Mouse (Mus musculus): ENCODE data around the gene Rnf144a. TPM values are rescaled to one million over a fixed set of nuclear protein-coding genes. Genes with fewer than 3 reads are reported as not detected.

Gene Rnf144a
- polyA plus RNA-seq, 1 experiment, result 22.9 TPM

GRCm38 (mm10) chr12:26418322-26418721 lies 3.3 kb upstream of the Rnf144a start:
- Histone ChIP-seq H3K4me3 (ENCODE audit: insufficient read depth, low read depth, low read length) (no peak overlapping the region), H3K27ac (replicated peaks; ENCODE audit: low read depth, low read length) (no peak overlapping the region), H3K4me1 (ENCODE audit: control insufficient read depth, insufficient read depth, insufficient read length, low read length) (no peaks in the 10 kb centered on the region)

DNA sequence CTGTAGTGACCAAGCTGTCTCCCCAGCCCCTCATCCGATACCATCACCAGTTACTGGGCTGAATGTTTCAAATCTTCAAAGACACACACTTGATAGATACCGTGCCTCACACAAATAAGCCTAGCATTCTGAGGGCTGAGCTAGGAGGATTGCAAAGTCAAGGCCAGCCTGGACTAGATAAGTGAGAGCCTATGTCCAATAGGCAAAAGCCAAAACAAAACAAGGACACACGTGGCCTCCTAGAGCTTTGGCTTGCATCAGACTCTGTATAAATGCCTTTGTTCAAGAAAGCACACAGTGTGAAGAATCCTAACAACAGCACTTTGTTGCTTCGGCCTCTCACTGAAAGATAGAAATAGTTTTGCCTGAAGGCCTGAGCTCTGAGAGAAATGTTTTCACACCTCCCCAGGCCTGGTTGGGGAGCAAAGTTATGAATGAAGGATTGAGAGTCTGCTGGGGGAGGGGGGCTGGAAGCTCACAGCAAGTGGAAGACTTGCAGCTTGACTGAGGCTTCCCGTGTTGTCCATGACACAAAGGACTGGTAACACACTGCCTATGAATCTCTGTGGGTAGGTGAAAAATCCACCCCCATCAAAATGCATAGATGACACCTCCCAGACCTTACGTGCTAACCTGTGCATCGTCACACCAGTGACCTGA lies 1.7 kb upstream of the Rnf144a start:
- Histone ChIP-seq H3K4me3 (ENCODE audit: insufficient read depth, low read depth, low read length) (no peak overlapping the region), H3K27ac (replicated peaks; ENCODE audit: low read depth, low read length) (no peak overlapping the region), H3K4me1 (ENCODE audit: control insufficient read depth, insufficient read depth, insufficient read length, low read length) (peaks cover 10% of the 10 kb centered on the region; the same call in 1 of the 2 replicates)

DNA sequence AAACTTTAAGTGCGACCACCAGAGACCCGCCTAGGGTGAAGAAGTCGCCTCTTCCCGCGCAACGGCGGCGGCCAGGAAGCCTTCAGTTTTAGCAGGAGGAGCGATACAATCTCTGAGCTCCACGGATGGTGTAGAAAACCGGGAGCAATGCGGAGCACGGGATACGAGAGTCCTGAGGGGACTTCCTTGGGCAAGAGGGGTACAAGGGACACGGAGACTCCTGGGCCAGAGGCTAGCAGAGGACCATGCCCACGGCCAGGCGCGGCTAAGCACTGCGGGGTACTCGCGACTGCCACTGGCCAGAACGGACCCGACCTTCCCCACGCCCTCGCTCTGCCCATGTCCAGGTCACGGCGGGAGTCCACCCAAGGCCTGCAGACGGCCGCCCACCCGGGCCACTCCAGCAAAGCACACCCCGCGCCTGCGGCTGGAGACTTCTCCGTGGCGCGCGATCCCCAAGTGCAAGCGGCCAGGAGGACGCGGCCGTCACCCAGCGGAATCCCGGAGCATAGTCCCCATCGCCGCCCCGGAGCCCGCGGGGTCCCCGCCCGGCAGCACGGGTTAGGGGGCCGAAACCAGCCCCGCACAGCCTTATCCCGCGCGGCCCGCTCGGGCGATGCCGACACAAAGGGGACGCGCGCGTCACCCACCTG lies 477 bp downstream of the Rnf144a start:
- peak overlapping the region; percentile 95 for H3K4me3 ChIP-seq (ENCODE audit: insufficient read depth, low read depth, low read length)
- H3K27ac ChIP-seq (replicated peaks; ENCODE audit: low read depth, low read length), result peak overlapping the region; percentile 58
- peaks cover 28% of the 10 kb centered on the region for H3K4me1 ChIP-seq (ENCODE audit: control insufficient read depth, insufficient read depth, insufficient read length, low read length)

- Histone ChIP-seq H3K4me3 (ENCODE audit: insufficient read depth, low read depth, low read length) (peak overlapping the region; percentile 95), H3K4me1 (ENCODE audit: control insufficient read depth, insufficient read depth, insufficient read length, low read length) (peaks cover 31% of the 10 kb centered on the region), H3K27ac (replicated peaks; ENCODE audit: low read depth, low read length) (peak overlapping the region; percentile 58)
Measured at GRCm38 (mm10) chr12:26413961-26414411, 1.1 kb downstream of the Rnf144a start.

- H3K27ac ChIP-seq (replicated peaks; ENCODE audit: low read depth, low read length), result peak overlapping the region; percentile 24; the same call in 1 of the 2 replicates
- peaks cover 37% of the 10 kb centered on the region for H3K4me1 ChIP-seq (ENCODE audit: control insufficient read depth, insufficient read depth, insufficient read length, low read length)
- peak overlapping the region; percentile 95 for H3K4me3 ChIP-seq (ENCODE audit: insufficient read depth, low read depth, low read length)
Measured at GRCm38 (mm10) chr12:26412802-26413201, 2.3 kb downstream of the Rnf144a start.

GRCm38 (mm10) chr12:26411841-26412450 lies 3.1 kb downstream of the Rnf144a start:
- Histone ChIP-seq H3K27ac (replicated peaks; ENCODE audit: low read depth, low read length) (peak overlapping the region; percentile 24), H3K4me3 (ENCODE audit: insufficient read depth, low read depth, low read length) (peak overlapping the region; percentile 95), H3K4me1 (ENCODE audit: control insufficient read depth, insufficient read depth, insufficient read length, low read length) (peaks cover 42% of the 10 kb centered on the region)

- peaks cover 46% of the 10 kb centered on the region for H3K4me1 ChIP-seq (ENCODE audit: control insufficient read depth, insufficient read depth, insufficient read length, low read length)
- H3K27ac ChIP-seq (replicated peaks; ENCODE audit: low read depth, low read length), result no peak overlapping the region
- H3K4me3 ChIP-seq (ENCODE audit: insufficient read depth, low read depth, low read length), result no peak overlapping the region
Measured at GRCm38 (mm10) chr12:26410443-26410842, 4.6 kb downstream of the Rnf144a start.

- no peak overlapping the region for H3K27ac ChIP-seq (replicated peaks; ENCODE audit: low read depth, low read length)
- peaks cover 56% of the 10 kb centered on the region for H3K4me1 ChIP-seq (ENCODE audit: control insufficient read depth, insufficient read depth, insufficient read length, low read length)
- no peak overlapping the region for H3K4me3 ChIP-seq (ENCODE audit: insufficient read depth, low read depth, low read length)
Measured at GRCm38 (mm10) chr12:26408707-26409106, 6.3 kb downstream of the Rnf144a start.

DNA sequence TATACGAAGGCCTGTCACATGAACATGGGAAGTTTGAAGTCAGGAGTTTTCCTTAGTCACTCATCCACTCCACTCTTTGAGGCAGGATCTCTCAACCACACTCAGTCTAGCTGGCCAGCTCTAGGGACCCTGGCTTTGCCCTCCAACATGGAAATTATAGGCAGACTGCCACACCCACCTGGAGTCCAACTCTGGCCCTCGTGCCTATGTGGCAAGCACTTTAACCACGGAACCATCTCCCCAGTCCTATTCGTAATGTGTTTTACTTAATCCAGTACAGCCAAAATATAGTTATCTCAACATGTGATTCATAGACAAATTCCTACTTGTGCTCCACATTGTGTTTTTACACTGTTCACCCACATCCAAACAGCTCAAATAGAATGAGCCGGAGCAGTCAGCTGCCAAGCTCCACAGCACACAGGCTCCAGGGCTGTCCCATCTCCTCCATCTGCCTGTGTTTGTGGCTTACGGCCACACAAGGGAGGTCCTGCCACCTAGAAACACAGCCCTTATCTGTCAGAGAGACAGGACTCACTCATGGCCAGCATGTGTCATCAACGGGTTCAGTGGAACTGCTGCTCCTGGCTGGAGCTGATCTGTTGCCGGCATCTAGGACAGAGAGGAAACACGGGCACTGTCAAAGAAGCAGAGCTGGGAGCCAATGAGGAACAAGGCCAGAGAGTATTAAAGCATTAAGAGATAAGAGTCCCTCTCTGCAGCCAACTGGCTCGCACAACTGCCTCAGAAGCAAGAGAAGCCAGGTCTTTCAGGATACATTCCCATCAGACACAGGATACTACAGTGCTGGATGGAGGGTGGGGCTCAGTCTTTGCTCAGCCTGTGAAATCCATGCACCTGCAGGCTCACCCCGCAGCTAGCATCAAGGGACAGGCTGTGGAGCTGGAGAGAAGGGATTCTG lies 10.0 kb downstream of the Rnf144a start:
- Histone ChIP-seq H3K4me3 (ENCODE audit: insufficient read depth, low read depth, low read length) (no peak overlapping the region), H3K27ac (replicated peaks; ENCODE audit: low read depth, low read length) (no peak overlapping the region), H3K4me1 (ENCODE audit: control insufficient read depth, insufficient read depth, insufficient read length, low read length) (peaks cover 54% of the 10 kb centered on the region)

- Histone ChIP-seq H3K27ac (replicated peaks; ENCODE audit: low read depth, low read length) (peak overlapping the region; percentile 53; the same call in 1 of the 2 replicates), H3K4me3 (ENCODE audit: insufficient read depth, low read depth, low read length) (no peak overlapping the region), H3K4me1 (ENCODE audit: control insufficient read depth, insufficient read depth, insufficient read length, low read length) (peaks cover 48% of the 10 kb centered on the region)
Measured at GRCm38 (mm10) chr12:26403372-26404125, 11.5 kb downstream of the Rnf144a start.

DNA sequence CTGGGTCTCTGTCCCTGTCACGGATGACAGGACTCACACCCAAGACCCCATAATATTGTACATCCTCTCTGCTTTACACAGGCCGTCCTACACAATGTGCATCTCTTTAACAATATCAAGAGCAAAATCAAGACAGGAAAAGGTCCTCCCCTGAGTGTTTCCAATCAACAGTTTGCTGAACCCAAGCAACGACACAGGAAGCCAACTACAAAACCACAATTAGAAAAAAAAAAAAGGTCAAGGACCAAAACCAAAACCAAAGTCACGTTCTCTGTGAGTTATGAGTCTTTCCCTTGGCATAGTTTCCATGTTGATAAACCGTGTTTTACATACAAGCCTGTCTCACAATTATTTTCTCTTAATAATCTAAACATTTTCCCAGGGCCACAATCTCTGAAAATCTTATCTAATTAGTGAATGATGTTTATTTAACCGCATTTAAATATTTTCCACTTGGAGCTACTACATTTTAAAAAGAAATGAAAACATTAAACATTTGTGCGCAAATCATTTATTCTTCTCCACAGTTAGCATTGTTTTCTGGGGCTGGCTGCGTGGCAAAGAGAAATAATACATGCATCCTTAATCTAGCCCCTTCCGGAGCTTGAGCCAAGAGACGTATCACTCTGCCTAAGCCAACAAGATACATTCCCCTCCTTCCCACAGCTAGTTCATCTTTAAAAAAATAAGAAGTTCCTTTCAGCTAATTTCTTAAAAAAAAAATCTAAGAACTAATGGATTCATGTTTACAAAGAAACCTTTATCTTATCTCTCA lies 13.2 kb downstream of the Rnf144a start:
- H3K27ac ChIP-seq (replicated peaks; ENCODE audit: low read depth, low read length), result peak overlapping the region; percentile 64
- H3K4me1 ChIP-seq (ENCODE audit: control insufficient read depth, insufficient read depth, insufficient read length, low read length), result peaks cover 42% of the 10 kb centered on the region
- H3K4me3 ChIP-seq (ENCODE audit: insufficient read depth, low read depth, low read length), result no peak overlapping the region

GRCm38 (mm10) chr12:26401254-26401653 lies 13.8 kb downstream of the Rnf144a start:
- H3K4me3 ChIP-seq (ENCODE audit: insufficient read depth, low read depth, low read length), result no peak overlapping the region
- H3K4me1 ChIP-seq (ENCODE audit: control insufficient read depth, insufficient read depth, insufficient read length, low read length), result peaks cover 42% of the 10 kb centered on the region
- H3K27ac ChIP-seq (replicated peaks; ENCODE audit: low read depth, low read length), result peak overlapping the region; percentile 64

- Histone ChIP-seq H3K4me1 (ENCODE audit: control insufficient read depth, insufficient read depth, insufficient read length, low read length) (peaks cover 38% of the 10 kb centered on the region), H3K4me3 (ENCODE audit: insufficient read depth, low read depth, low read length) (no peak overlapping the region), H3K27ac (replicated peaks; ENCODE audit: low read depth, low read length) (peak overlapping the region; percentile 64; the same call in 1 of the 2 replicates)
Measured at GRCm38 (mm10) chr12:26400762-26401161, 14.3 kb downstream of the Rnf144a start.
